9 mouse cellular contexts compared by ENCODE assay signal in genomic region chr1:194929972-194930355, GRCm38 (mm10). TPM values are rescaled to one million over a fixed set of nuclear protein-coding genes. Genes with fewer than 3 reads are reported as not detected.
DNase-seq lines count a peak whose midpoint lies in the region; ATAC-seq lines count a peak whose summit lies in the region.
"Had no signal": no experiment of that assay in that cellular context is flagged by ENCODE, and none has a peak within 500 bp of the region (broad histone marks: within the 10 kb centered on the region; RNA-seq: fewer than 3 reads in every experiment).

No protein-coding gene starts in this region.

- peak; percentile 95 for DNase-seq in 3T3-L1 (ENCODE audit: low read depth, low spot score)
- peak; percentile 46 for DNase-seq in fat pad, adult 2 months (ENCODE audit: extremely low read depth, low read depth, low spot score)
- no peak for DNase-seq in liver, embryonic 11.5 days (ENCODE audit: low spot score)
- no peak for DNase-seq in kidney, adult 18-20 months
- no peak for DNase-seq in hindbrain, embryonic 14.5 days (ENCODE audit: low spot score)
- DNase-seq: retina, postnatal 1 day had no signal

- ATAC-seq in forebrain, embryonic 16.5 days = peak; percentile 86
- ATAC-seq in forebrain, embryonic 13.5 days = no peak; the same call in 1 of the 2 replicates
- ATAC-seq in intestine, embryonic 16.5 days = peak; percentile 75
- no peak for ATAC-seq in liver, embryonic 11.5 days (replicated peaks; ENCODE audit: low FRiP score)
- ATAC-seq in hindbrain, embryonic 14.5 days (ENCODE audit: low FRiP score) = no peak

- no peak overlapping the region for H3K4me3 ChIP-seq in forebrain, embryonic 16.5 days (replicated peaks; ENCODE audit: low read length)
- no peak overlapping the region for H3K4me3 ChIP-seq in forebrain, embryonic 13.5 days
- H3K4me3 ChIP-seq in intestine, embryonic 16.5 days (ENCODE audit: low read length) = no peak overlapping the region
- no peak overlapping the region for H3K4me3 ChIP-seq in liver, embryonic 11.5 days (ENCODE audit: low read depth, low read length)
- H3K4me3 ChIP-seq in hindbrain, embryonic 14.5 days (replicated peaks; ENCODE audit: low read length) = no peak overlapping the region

- no peak overlapping the region for H3K27ac ChIP-seq in forebrain, embryonic 16.5 days (ENCODE audit: low read length)
- H3K27ac ChIP-seq in forebrain, embryonic 13.5 days = no peak overlapping the region
- H3K27ac ChIP-seq in intestine, embryonic 16.5 days (ENCODE audit: low read length) = no peak overlapping the region
- H3K27ac ChIP-seq in liver, embryonic 11.5 days (ENCODE audit: low read depth, low read length) = no peak overlapping the region
- H3K27ac ChIP-seq in hindbrain, embryonic 14.5 days = no peak overlapping the region

- no peaks in the 10 kb centered on the region for H3K36me3 ChIP-seq in forebrain, embryonic 16.5 days (ENCODE audit: control insufficient read depth, insufficient read depth)
- no peaks in the 10 kb centered on the region for H3K36me3 ChIP-seq in forebrain, embryonic 13.5 days (ENCODE audit: poor library complexity, severe bottlenecking)
- no peaks in the 10 kb centered on the region for H3K36me3 ChIP-seq in intestine, embryonic 16.5 days (ENCODE audit: control insufficient read depth, insufficient read depth, low read length)
- no peaks in the 10 kb centered on the region for H3K36me3 ChIP-seq in liver, embryonic 11.5 days (ENCODE audit: control insufficient read depth, insufficient read depth, low read length)
- H3K36me3 ChIP-seq in hindbrain, embryonic 14.5 days (replicated peaks; ENCODE audit: control insufficient read depth, insufficient read depth) = no peaks in the 10 kb centered on the region

- H3K4me1 ChIP-seq in forebrain, embryonic 16.5 days (replicated peaks; ENCODE audit: control insufficient read depth, insufficient read depth, low read length) = peaks cover 6% of the 10 kb centered on the region; the same call in 1 of the 2 replicates
- no peaks in the 10 kb centered on the region for H3K4me1 ChIP-seq in forebrain, embryonic 13.5 days
- H3K4me1 ChIP-seq in intestine, embryonic 16.5 days (ENCODE audit: control insufficient read depth, insufficient read depth, low read length) = no peaks in the 10 kb centered on the region; the same call in 1 of the 2 replicates
- peaks cover 6% of the 10 kb centered on the region; the same call in 1 of the 2 replicates for H3K4me1 ChIP-seq in liver, embryonic 11.5 days (replicated peaks; ENCODE audit: control insufficient read depth, insufficient read depth, low read length)
- H3K4me1 ChIP-seq in hindbrain, embryonic 14.5 days (replicated peaks; ENCODE audit: control insufficient read depth, insufficient read depth, low read length) = no peaks in the 10 kb centered on the region

- no peak overlapping the region for H3K4me2 ChIP-seq in forebrain, embryonic 16.5 days (ENCODE audit: low read length)
- H3K4me2 ChIP-seq in forebrain, embryonic 13.5 days = no peak overlapping the region
- no peak overlapping the region for H3K4me2 ChIP-seq in intestine, embryonic 16.5 days (ENCODE audit: low read depth, low read length)
- H3K4me2 ChIP-seq in liver, embryonic 11.5 days = no peak overlapping the region
- no peak overlapping the region for H3K4me2 ChIP-seq in hindbrain, embryonic 14.5 days (replicated peaks)

- no peak overlapping the region for H3K9ac ChIP-seq in forebrain, embryonic 16.5 days (replicated peaks; ENCODE audit: low read depth, low read length)
- H3K9ac ChIP-seq in forebrain, embryonic 13.5 days = no peak overlapping the region
- no peak overlapping the region for H3K9ac ChIP-seq in intestine, embryonic 16.5 days (ENCODE audit: low read depth, low read length)
- H3K9ac ChIP-seq in liver, embryonic 11.5 days (ENCODE audit: low read depth, low read length) = no peak overlapping the region
- H3K9ac ChIP-seq in hindbrain, embryonic 14.5 days = no peak overlapping the region

- 56% methylated on average over 1 of the region's 1 CpGs for WGBS in forebrain, embryonic 16.5 days
- WGBS in forebrain, embryonic 13.5 days = 78% methylated on average over 1 of the region's 1 CpGs
- 58% methylated on average over 1 of the region's 1 CpGs for WGBS in intestine, embryonic 16.5 days
- WGBS in liver, embryonic 11.5 days = 54% methylated on average over 1 of the region's 1 CpGs
- 89% methylated on average over 1 of the region's 1 CpGs for WGBS in hindbrain, embryonic 14.5 days

- H3K9me3 ChIP-seq in forebrain, embryonic 16.5 days (ENCODE audit: control insufficient read depth, low read length) = no peaks in the 10 kb centered on the region
- H3K9me3 ChIP-seq in forebrain, embryonic 13.5 days (replicated peaks) = no peaks in the 10 kb centered on the region
- no peaks in the 10 kb centered on the region for H3K9me3 ChIP-seq in intestine, embryonic 16.5 days (ENCODE audit: control insufficient read depth, low read length)
- no peaks in the 10 kb centered on the region for H3K9me3 ChIP-seq in liver, embryonic 11.5 days (ENCODE audit: control insufficient read depth, low read length)
- no peaks in the 10 kb centered on the region for H3K9me3 ChIP-seq in hindbrain, embryonic 14.5 days (ENCODE audit: control insufficient read depth, low read length)

- no peaks in the 10 kb centered on the region for H3K27me3 ChIP-seq in forebrain, embryonic 16.5 days (replicated peaks; ENCODE audit: control insufficient read depth, insufficient read depth, low read length)
- H3K27me3 ChIP-seq in forebrain, embryonic 13.5 days = no peaks in the 10 kb centered on the region
- no peaks in the 10 kb centered on the region for H3K27me3 ChIP-seq in intestine, embryonic 16.5 days (replicated peaks; ENCODE audit: control insufficient read depth, insufficient read depth, low read length)
- H3K27me3 ChIP-seq in liver, embryonic 11.5 days (replicated peaks; ENCODE audit: control insufficient read depth, insufficient read depth, low read length) = no peaks in the 10 kb centered on the region
- no peaks in the 10 kb centered on the region for H3K27me3 ChIP-seq in hindbrain, embryonic 14.5 days (ENCODE audit: control insufficient read depth, insufficient read depth, low read length)

RNA-seq across cellular contexts. Expression of gene Cd34, which starts 8.7 kb away (rescaled TPM):
- 25.7 and 30.5 TPM in 2 replicates for polyA plus RNA-seq in forebrain, embryonic 16.5 days (2015; fragmentation: Nextera tagmentation; extraction: Ambion mirVana)
- 31.8 and 33.2 TPM in 2 replicates for polyA plus RNA-seq in forebrain, embryonic 13.5 days (2015; fragmentation: Nextera tagmentation; extraction: Ambion mirVana)
- 56.2 and 59.3 TPM in 2 replicates for polyA plus RNA-seq in intestine, embryonic 16.5 days (2015; fragmentation: Nextera tagmentation; extraction: Ambion mirVana)
- 35.8 and 37.1 TPM in 2 replicates for polyA plus RNA-seq in liver, embryonic 11.5 days (2014; fragmentation: Nextera tagmentation; extraction: Ambion mirVana)
- polyA plus RNA-seq in hindbrain, embryonic 14.5 days (2014; fragmentation: Nextera tagmentation; extraction: Ambion mirVana) = 38.3 and 38.6 TPM in 2 replicates

Comparison
In these comparisons a context has a peak if more than half of its experiments do, and no peak if none do; other contexts are left out.
1. ATAC-seq: peak in forebrain, embryonic 16.5 days (single experiment) and intestine, embryonic 16.5 days (single experiment); none in forebrain, embryonic 13.5 days (single experiment), liver, embryonic 11.5 days (single experiment) and hindbrain, embryonic 14.5 days (single experiment).
2. DNase-seq: peak in 3T3-L1 (single experiment) and fat pad, adult 2 months (single experiment); none in liver, embryonic 11.5 days (single experiment), kidney, adult 18-20 months (single experiment) and hindbrain, embryonic 14.5 days (single experiment).